Mouse (Mus musculus) NIH3T3 (cell line): Measurements from ENCODE around the gene Gab1.

Experiments
- DNase-seq: peaks from one replicate; pipeline ENCODE4 v3.0.0-alpha.2; 2012; ENCODE audit warnings: low read depth

Gab1 gene

DNA sequence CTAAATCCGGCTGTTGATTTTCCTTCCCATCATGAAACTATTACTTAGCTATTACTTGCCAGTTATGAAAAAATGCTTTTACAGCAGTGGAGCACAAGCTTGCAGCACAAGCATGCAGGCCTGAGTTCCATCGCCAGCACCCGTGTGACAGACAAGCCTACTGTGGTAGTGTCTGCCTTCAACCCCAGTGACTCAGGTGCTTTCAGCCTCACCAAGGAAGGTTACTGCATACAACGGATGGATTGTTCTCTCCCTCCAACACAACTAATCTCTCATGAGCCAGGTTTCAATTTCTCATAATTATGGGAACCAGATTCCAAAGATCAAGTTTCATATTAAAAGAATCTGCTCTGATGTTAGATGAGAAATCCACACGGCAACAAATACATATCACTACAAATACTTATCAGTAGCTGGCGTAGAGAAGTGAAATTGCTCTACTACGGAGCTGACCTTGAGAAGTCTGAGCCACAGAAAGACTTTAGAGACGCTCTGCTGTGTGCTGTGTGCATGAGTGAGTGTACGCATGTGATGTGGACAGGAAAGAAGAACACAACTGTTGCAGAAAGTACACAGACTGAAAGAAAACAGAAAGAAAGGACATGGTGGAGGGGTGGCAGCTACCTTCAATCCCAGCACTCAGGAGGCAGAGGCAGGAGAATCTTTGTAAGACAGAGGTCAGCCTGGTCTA, 36.4 kb downstream of the Gab1 start:
- no peak for DNase-seq

DNA sequence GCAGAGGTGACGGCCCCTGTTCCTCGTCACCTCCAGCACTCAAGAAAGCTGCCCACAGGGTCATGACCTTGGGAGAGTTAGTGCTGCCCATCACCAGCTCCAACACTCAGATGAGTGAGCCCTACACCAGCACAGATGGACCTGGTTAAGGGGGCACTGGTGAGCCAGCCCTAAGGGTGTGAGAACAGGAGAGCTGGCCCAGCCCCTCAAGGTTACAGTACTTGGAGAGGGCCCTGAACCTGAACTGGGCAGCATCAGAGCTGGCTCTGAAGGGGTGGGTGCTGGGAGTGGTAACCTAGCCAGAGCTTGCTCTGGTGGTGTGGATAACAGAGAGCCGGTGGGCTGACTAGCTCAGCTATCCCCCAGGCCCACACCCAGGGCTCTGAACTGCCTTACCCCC, 37.8 kb downstream of the Gab1 start:
- no peak for DNase-seq

DNA sequence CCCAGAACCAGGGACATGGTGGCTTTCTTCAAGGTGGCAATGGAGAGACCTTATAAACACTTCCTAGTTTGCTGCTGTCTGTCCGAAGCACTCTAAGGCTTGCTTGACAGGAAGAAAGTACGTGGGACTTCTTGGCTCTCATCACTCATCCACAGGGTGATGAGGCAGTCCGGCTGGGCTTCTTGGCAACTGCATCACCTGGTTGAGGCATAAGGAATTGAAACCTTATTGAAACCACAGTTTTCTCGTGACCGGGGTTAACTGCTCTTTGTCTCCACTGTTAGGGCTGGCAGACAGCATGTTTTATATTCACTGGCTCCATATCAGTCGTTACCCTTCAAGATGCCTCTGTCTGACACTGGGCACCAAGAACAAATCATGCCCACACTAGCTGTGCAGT, 40.2 kb downstream of the Gab1 start:
- no peak for DNase-seq

DNA sequence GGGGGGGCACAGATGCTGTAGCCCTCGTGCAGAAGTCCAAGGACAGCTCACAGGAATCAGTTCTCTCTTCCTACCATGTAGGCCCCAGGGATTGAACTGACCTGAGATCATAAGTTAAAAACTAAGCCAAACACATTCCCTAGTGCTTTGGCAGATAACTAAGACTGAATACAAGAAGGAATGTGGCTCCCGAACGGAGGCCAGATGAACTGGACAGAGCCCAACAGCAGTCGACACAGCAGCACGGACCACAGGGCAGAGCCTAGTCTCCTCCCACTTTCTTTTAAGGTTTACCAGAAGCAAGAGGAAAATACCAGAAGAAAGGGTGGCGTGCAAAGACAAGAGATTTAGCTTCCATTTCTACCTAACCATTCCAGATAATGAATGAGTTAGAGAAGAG, 42.1 kb downstream of the Gab1 start:
- DNase-seq = peak; percentile 75

DNA sequence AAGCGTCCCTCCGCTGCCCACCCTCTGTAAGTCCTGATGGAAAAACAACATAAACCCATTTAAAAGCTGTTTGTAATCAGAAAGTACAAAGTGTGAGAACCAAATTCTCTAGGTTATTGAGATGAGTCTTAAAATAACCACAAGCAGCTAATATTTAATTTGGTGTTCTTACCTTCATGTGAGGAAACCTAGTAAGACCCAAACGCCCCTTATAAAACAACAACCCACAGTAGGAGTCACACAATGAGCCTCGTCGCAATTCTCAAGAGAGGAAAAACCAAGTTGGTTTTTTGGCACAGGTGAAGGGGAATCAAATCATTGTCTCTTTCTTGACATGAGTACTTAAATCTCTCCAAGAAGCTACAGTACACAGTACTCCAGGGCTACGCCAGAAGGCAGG, 44.9 kb downstream of the Gab1 start:
- no peak for DNase-seq

DNA sequence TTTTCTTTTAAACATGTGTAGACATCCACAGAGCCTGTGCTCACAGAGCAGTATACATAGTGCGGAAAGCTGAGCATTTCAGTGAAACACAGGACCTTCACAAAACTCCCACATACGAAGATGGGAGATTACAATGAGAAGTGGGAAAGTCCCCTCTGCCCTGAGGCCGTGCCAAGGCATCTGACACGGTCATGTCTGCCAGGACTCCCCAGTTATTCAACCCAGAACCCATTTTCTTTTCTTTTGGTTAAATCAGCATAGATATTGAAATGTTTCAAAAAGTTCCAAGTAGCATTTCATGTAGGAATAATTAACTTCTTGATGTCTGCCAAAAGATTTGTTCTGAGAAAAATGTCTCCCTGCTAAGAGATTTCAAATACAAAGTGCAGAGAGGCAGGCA, 45.9 kb downstream of the Gab1 start:
- DNase-seq = no peak

DNA sequence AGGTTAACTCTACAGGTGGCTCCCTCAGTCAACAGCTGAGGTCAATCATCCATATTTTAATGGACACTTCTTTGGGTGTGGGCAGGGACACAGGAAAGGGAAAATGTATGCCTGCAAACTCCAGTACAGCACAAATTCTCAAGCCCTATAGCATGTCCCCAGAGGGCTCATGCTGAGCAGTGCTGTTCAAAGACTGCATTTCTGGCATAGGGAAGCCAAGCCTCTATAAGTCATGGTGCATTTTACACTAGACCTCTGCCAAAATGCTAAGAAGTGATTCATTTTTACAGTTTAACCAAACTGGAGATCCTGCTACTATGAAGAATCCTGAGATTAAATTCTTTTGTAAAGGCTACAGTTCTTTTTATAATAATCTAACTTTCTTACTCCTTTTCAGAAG, 47.8 kb downstream of the Gab1 start:
- DNase-seq = peak; percentile 60

DNA sequence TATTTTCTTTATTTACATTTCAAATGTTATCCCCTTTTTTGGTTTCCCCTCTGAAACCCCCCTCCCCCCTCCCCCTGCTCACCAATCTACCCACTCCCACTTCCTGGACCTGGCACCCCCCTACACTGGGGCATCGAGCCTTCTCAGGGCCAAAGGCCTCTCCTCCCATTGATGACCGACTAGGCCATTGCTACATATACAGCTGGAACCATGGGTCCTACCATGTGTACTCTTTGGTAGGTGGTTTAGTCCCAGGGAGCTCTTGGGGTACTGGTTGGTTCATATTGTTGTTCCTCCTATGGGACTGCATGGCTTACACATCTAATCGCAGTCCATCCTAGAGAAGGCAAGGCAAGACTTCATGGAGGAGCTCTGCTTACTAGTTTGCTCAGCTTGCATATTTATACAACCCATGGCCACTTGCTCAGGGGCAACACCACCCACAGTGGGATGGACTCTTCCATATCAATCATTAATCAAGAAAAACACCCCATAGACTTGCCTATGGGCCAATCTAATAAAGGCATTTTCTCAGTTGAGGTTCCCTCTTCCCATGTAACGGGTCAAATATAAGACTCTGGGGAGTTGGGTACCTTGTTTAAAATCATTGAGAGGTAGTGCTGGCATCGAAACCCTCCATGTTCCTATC, 48.3 kb downstream of the Gab1 start:
- no peak for DNase-seq

DNA sequence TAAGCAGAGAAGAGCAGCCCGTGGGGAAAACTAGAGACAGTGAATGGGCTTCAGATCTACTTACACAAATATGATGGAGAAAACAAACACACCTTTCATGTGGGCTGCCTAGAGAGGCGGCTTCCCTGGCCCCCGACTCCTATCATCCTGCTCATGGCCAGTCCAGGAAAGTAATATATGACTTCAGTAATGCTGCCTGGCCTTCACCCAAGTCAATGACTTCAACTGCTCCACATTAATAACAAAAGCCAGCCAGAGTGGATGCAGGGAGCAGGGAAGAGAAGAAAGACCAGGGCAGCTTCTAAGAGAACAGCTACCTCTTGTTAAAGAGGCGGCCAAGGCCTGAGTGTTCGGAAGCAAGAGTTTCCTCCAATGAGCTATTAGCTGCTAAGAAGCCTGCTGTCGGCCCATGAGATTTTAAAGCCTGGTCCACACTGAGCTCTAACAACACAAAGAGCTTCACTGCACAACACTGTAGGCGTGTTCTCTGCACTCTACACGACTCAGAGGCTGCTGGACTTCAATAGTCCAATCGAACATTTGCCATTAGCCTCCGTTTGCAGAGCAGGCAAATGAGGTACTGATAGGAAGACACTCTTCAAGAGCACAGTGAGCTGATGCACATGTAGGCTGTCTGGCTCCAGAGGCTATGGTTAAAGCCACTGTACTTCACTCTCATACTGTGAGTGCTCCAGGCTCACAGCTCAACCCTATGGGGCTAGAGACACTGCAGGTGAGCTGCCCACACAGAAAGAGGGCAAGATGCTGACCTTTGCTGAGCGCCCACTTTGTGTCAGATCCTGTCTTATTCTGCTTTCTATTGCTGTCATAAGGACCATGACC, 49.4 kb downstream of the Gab1 start:
- peak; percentile 65 for DNase-seq

DNA sequence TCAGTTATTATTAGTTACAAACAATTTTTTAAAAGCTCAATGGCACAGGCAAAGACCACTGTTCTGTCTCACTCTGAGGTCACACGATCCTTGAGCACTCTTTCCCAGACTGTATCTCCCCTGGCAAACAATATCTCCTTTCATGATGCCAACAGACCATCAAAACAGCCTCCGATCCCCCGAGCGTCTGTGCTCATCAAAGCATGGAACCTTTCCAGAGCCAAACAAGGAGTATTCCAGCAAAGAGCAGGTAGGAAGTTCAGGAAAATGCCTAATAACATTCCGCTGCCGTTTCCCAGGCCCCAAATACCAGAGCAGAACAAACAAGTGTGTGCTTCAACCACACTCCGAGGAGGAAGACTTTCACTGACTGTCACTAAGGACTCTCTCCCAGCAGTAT, 50.2 kb downstream of the Gab1 start:
- DNase-seq = no peak

DNA sequence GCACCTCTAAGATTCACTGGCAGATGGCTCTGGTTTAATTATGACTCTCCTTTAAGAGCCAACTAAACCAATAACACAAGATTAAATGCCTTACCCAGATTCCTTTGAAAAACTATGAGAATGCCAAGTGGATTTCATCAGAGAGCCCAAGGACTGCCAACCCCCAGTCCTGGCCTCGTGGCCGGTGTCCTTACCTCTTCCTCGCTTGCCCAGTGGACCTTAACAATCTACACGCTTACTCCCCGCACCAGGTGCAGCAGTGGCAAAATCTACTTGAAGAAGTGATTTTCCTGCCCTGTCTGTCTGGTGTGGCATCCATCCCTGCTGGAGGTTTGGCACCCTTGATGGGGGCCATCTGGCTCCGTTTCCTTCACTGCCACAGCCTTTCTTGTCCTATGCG, 53.3 kb downstream of the Gab1 start:
- no peak for DNase-seq

DNA sequence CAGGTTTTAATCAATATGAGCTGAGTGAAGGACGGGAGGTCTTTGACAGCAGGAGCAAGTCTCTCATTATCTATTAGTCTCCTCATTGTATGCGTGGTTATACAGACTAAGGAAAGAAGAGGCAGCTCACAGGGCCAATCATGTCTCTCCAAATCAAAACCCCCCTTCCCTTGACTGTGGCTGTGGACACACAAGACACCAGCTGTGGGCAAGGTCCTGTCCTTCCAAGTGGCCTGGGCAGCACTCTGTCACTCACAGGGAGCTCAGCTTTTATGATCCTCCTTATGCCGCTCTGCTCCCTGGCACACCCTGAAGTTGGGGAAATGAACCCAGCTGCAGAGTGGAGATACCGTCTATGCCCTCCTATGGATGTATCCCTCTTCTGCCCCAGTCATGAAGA, 55.2 kb downstream of the Gab1 start:
- DNase-seq = no peak

DNA sequence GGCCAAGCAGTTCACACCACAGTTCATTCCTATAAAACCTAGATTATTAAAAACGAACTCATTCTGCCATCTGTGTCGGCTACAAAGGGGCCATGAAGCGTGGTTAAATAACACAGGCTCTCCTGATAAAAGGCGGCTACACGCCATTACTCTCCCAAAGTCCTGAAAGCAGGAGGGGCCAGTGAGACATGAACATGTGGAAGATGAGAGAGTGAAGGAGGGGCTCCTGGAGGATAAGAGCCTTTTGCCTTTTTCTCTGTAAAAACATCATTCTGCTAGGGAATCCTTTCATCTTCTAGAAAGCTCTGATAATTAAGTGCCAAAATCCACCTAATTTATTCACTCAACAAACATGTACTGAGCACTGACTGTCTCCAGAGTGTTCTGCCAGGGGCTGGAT, 55.9 kb downstream of the Gab1 start:
- DNase-seq = no peak

DNA sequence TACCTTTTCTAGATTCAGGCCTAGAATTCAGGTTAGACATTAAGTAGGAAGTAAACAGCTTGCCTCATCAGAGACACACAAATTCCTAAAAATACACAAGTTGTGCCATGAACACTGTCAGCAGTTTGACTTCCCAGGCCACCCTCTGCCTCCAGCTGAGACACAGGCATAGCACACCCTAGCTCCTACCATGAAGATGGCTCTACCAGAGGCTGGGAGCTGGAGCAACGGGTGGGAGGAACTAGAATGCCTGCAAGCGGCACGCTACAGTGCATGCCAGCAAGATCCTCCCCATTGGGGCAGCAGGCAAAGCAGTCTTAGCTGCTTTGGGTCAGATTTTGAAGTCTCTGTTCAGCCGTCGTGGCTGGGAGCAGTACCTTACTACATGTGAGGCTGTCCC, 57.1 kb downstream of the Gab1 start:
- DNase-seq = no peak

DNA sequence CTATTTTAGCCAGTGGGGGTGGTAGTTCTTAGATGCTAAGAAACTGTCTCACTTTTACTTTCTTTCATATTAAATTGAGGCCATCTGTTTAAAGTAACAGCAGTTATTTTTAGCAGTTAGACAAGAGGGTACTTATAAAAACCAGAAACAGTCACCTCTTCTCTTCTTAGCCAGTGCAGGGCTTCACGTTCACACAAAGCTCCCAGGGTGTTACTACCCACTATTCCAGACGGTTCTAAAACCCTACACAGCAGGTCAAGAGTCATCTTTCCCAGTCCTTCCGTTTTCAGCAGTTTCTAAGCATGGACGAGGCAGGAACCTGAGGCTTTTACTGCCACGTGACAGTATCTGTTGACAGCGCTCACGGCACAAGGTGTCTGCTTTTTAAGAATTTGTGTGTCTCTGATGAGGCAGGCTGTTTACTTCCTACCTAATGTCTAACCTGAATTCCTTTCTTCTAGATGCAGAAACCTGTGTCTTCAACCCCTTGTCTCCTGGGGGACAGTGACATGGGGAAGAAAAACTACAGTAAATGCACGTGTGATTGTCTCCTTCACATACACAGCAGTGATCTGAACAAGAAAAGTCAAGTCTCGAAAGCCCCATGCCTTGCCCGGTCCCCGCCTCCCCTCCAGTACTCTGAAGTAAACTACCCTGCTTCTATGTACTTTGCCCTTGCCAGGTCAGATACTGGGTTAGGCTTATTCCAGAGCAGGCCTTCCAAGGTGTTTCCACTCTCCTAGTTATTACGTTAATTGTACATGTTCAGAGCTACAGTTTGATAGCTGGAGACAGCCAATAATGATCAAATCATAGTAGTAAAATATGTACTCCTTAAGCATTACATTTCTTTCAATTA, 58.7 kb downstream of the Gab1 start:
- no peak for DNase-seq

DNA sequence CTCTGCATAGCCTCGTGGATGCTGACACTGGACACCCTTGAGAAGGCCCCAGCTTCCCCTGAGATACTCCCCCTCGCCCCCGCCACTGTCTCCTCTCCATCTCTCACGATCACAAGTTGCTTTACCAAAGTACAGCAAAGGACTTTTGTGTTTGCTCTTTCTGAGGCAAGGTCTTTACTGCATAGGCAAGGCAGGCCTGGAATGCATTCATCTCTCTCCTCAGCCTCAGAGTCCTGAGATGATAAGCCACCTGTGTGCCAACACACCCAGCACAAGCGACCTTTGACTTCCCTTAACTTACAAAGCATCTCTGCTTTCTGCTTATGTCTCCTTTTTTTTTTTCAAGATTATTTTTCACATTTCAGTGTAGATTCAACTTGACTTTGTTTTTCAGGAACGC, 61.3 kb downstream of the Gab1 start:
- no peak for DNase-seq

DNA sequence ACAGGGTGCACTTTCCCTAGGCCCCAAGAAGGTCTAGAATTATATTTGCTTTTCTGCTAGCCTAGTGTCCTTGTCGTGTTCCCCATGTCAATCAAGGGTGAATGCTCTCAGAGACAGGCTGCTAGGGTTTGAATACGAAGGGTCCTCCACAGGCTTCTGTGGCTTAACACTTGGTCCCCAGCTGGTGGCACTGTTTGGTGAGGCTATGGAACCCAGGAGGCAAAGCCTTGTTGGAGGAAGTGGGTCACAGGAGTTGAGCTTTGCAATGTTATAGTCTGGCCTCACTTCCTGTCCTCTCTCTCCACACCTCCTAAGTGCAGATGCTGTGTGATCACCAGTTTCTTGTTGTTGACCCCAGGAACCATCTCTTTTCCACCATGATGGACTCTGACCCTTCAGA, 63.3 kb downstream of the Gab1 start:
- no peak for DNase-seq

DNA sequence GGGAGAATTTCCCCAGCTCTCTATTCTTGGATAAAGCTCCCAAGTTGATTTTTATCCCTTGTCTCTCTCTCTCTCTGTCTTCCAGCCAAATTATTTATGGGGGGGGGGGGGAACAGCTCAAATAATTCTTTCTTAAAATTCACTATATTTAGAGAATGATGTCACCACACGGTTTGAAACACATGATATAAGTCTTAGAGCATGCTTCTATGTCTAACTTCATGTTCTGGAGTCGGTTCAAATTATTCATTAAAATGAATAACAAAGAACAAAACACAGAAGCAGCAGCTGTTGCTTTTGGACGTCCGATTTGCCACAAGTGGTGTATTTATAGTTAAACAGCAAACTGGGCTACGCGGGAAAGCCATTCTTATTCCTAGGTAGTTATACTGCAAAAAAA, 65.1 kb downstream of the Gab1 start:
- no peak for DNase-seq

DNA sequence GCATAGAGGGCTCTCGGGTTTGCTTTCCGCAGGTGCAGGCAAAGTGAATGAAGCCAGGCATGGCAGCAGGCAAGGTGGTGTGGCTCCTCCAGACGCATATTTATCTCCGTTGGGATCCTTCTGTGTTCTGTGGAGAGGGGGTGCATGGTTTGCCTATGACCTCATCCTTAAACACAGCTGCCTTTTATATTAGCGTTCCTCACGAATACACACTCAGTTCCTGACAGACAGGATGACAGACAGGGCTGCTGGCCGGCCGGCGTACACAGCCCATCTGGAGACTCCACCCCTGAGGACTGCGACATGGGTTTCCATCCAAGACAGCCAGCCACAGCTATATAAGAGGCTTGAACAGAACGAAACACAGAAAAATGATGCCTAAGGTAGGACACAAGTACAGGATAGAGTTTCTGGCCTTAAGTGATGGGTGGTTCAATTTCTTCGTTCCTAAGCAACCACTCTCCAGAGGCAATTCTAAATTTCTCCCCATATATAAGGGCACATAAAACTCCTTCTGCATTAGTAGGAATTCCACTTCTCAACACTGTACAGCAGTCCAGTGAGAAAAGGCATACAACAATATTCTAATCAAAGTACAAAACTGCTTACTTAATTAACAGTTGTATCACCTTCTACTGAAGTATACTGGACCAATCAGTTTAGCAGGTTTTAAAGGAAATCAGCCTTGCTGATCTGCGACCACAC, 66.1 kb downstream of the Gab1 start:
- peak; percentile 21 for DNase-seq

DNA sequence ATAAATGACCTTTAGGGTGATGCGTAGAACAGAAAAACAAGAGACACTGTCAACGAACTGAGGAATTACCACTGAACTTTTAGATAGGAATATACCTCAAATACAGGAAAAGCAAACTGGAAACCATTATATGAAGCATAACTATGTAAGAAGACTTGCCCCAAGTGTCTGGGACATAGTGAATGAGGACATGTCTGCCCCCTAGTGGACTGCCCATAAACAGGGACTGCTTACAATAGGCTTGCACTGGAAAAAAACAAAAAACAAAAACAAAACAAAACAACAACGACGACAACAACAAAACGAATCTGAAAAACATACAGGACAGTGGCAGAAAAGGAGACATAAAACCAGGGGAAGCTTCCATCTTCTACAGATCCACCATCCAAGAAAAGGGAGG, 66.9 kb downstream of the Gab1 start:
- peak; percentile 65 for DNase-seq

DNA sequence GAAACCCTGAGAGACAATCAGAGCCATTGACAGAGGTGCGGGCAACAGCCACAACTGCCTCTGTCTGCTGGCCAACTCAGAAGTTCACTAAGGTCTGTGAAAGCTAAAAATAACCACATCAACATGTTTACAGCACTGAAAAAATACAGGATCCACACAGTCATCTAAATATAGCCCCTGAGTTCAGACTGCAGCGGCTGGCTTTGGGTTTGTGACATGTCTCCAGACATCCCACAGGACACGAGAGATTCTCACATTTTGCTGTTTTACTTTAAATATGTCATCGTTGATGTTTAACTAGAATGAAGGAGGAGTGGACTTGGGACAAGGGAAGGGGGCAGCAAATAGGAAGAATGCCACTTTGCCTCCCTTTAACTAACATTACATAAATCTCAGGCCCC, 68.7 kb downstream of the Gab1 start:
- no peak for DNase-seq

DNA sequence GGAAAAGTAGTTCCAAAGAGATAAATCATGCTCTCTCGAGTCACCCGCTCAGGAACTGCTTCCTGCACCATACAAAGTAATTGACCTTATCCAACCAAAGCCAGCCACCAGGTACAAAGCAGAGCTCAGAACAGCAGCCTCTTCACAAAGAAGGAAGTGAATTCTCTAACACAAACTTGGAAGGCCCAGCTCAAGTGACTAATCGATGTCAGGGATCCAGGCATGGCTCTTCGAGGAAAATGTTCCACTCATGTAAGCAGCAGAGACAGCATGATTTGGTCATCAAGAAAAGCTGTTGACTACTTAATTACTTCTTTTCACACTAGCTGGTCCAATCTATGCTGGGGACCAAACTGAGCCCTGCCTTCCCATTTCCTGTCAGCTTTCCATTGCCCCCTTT, 69.4 kb downstream of the Gab1 start:
- peak; percentile 15 for DNase-seq
